26 mouse cellular contexts compared by ENCODE assay signal in the genomic region with DNA sequence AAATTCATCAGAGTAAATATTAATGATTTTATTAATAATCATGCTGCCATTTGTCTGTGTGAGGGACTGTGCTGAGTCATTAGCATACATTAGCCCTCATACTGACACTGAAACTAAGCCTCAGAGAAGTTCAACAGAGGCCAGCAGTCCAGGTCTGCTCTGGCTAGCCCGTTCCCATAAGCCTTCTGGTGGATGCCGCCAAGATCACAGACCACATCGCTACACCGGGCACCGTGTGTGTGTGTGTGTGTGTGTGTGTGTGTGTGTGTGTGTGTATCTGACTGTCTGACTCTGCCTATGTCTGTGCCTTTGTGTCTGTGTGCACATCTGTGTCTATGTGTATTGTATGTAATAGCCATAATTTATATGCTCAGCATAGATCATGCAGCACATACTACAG.
DNase-seq lines count a peak whose midpoint lies in the region; ATAC-seq and TF ChIP-seq lines count a peak whose summit lies in the region.
"Had no signal": no experiment of that assay in that cellular context is flagged by ENCODE, and none has a peak within 500 bp of the region (broad histone marks: within the 10 kb centered on the region; RNA-seq: fewer than 3 reads in every experiment).

No protein-coding gene starts in this region.

- ATAC-seq in midbrain, embryonic 11.5 days (ENCODE audit: low FRiP score), result peak; percentile 30; the same call in 1 of the 2 replicates
- no peak for ATAC-seq in midbrain, postnatal 0 days (ENCODE audit: low FRiP score)
- no peak for ATAC-seq in embryonic facial prominence, embryonic 12.5 days (ENCODE audit: insufficient number of reproducible peaks, insufficient read depth, low FRiP score, low TSS enrichment)
- peak; percentile 27; the same call in 1 of the 2 replicates for ATAC-seq in limb, embryonic 11.5 days (ENCODE audit: insufficient number of reproducible peaks, low FRiP score, low TSS enrichment, low read depth)
- ATAC-seq: intestine, embryonic 15.5 days had no signal

- H3K4me3 ChIP-seq in heart, embryonic 10.5 days, result no peak overlapping the region
- no peak overlapping the region for H3K4me3 ChIP-seq in midbrain, embryonic 11.5 days (ENCODE audit: low read depth, low read length)
- no peak overlapping the region for H3K4me3 ChIP-seq in midbrain, postnatal 0 days (ENCODE audit: low read depth, low read length)
- no peak overlapping the region for H3K4me3 ChIP-seq in embryonic facial prominence, embryonic 12.5 days
- no peak overlapping the region for H3K4me3 ChIP-seq in limb, embryonic 11.5 days (ENCODE audit: low read depth, low read length)
- H3K4me3 ChIP-seq: hindbrain, embryonic 15.5 days; intestine, embryonic 15.5 days; limb, embryonic 15.5 days; liver, embryonic 15.5 days; lung, embryonic 15.5 days; myocyte; neural tube, embryonic 13.5 days had no signal

- TF ChIP-seq CTCF in midbrain, postnatal 0 days (IDR thresholded peaks at IDR 0.05), result no peak

- H3K4me2 ChIP-seq in midbrain, embryonic 11.5 days, result no peak overlapping the region
- H3K4me2 ChIP-seq in midbrain, postnatal 0 days (ENCODE audit: low read depth, low read length, poor library complexity, severe bottlenecking), result no peak overlapping the region
- no peak overlapping the region for H3K4me2 ChIP-seq in embryonic facial prominence, embryonic 12.5 days (replicated peaks)
- H3K4me2 ChIP-seq in limb, embryonic 11.5 days (ENCODE audit: low read depth, severe bottlenecking), result no peak overlapping the region
- H3K4me2 ChIP-seq: hindbrain, embryonic 15.5 days; intestine, embryonic 15.5 days; limb, embryonic 15.5 days; liver, embryonic 15.5 days; lung, embryonic 15.5 days; neural tube, embryonic 13.5 days had no signal

- no peaks in the 10 kb centered on the region for H3K36me3 ChIP-seq in heart, embryonic 10.5 days
- H3K36me3 ChIP-seq in midbrain, embryonic 11.5 days (ENCODE audit: control insufficient read depth, insufficient read depth, low read length), result no peaks in the 10 kb centered on the region
- no peaks in the 10 kb centered on the region for H3K36me3 ChIP-seq in midbrain, postnatal 0 days (ENCODE audit: insufficient read depth, low read length)
- no peaks in the 10 kb centered on the region for H3K36me3 ChIP-seq in embryonic facial prominence, embryonic 12.5 days
- H3K36me3 ChIP-seq in limb, embryonic 11.5 days (ENCODE audit: control insufficient read depth, insufficient read depth, low read length), result no peaks in the 10 kb centered on the region
- H3K36me3 ChIP-seq: G1E; hindbrain, embryonic 15.5 days; intestine, embryonic 15.5 days; limb, embryonic 15.5 days; liver, embryonic 15.5 days; lung, embryonic 15.5 days; neural tube, embryonic 13.5 days had no signal

- WGBS in heart, embryonic 10.5 days, result 75% methylated on average over 5 of the region's 5 CpGs
- WGBS in midbrain, embryonic 11.5 days, result 69% methylated on average over 5 of the region's 5 CpGs
- 41% methylated on average over 5 of the region's 5 CpGs for WGBS in midbrain, postnatal 0 days
- 75% methylated on average over 5 of the region's 5 CpGs for WGBS in embryonic facial prominence, embryonic 12.5 days
- WGBS in limb, embryonic 11.5 days, result 85% methylated on average over 5 of the region's 5 CpGs

- peaks cover 33% of the 10 kb centered on the region; the same call in 1 of the 2 replicates for H3K4me1 ChIP-seq in heart, embryonic 10.5 days
- H3K4me1 ChIP-seq in midbrain, embryonic 11.5 days (ENCODE audit: control insufficient read depth, insufficient read depth, low read length), result peaks cover 44% of the 10 kb centered on the region
- H3K4me1 ChIP-seq in midbrain, postnatal 0 days (ENCODE audit: insufficient read depth, low read length), result peaks cover 12% of the 10 kb centered on the region; the same call in 1 of the 2 replicates
- H3K4me1 ChIP-seq in embryonic facial prominence, embryonic 12.5 days, result peaks cover 37% of the 10 kb centered on the region
- H3K4me1 ChIP-seq in limb, embryonic 11.5 days (ENCODE audit: control insufficient read depth, insufficient read depth, low read length), result peaks cover 25% of the 10 kb centered on the region

- no peak overlapping the region for H3K9ac ChIP-seq in midbrain, embryonic 11.5 days (ENCODE audit: low read length)
- no peak overlapping the region for H3K9ac ChIP-seq in midbrain, postnatal 0 days (replicated peaks; ENCODE audit: low read length, poor library complexity, severe bottlenecking)
- no peak overlapping the region for H3K9ac ChIP-seq in embryonic facial prominence, embryonic 12.5 days
- H3K9ac ChIP-seq in limb, embryonic 11.5 days (ENCODE audit: low read length), result no peak overlapping the region
- H3K9ac ChIP-seq: hindbrain, embryonic 15.5 days; intestine, embryonic 15.5 days; limb, embryonic 15.5 days; liver, embryonic 15.5 days; lung, embryonic 15.5 days; neural tube, embryonic 13.5 days had no signal

- no peaks in the 10 kb centered on the region for H3K9me3 ChIP-seq in heart, embryonic 10.5 days
- H3K9me3 ChIP-seq in midbrain, embryonic 11.5 days (ENCODE audit: control insufficient read depth, low read length), result no peaks in the 10 kb centered on the region
- no peaks in the 10 kb centered on the region for H3K9me3 ChIP-seq in midbrain, postnatal 0 days (ENCODE audit: low read length)
- no peaks in the 10 kb centered on the region for H3K9me3 ChIP-seq in embryonic facial prominence, embryonic 12.5 days
- H3K9me3 ChIP-seq in limb, embryonic 11.5 days (ENCODE audit: control insufficient read depth, low read length), result no peaks in the 10 kb centered on the region
- H3K9me3 ChIP-seq: G1E; hindbrain, embryonic 15.5 days; intestine, embryonic 15.5 days; limb, embryonic 15.5 days; liver, embryonic 15.5 days; lung, embryonic 15.5 days; neural tube, embryonic 13.5 days had no signal

- no peak overlapping the region for H3K27ac ChIP-seq in heart, embryonic 10.5 days
- no peak overlapping the region for H3K27ac ChIP-seq in midbrain, embryonic 11.5 days (ENCODE audit: low read depth, low read length)
- no peak overlapping the region for H3K27ac ChIP-seq in midbrain, postnatal 0 days (ENCODE audit: low read depth, low read length)
- H3K27ac ChIP-seq in embryonic facial prominence, embryonic 12.5 days, result 0 out of 2 replicates have a peak overlapping the region, but pooled peaks have one; percentile 23
- H3K27ac ChIP-seq in limb, embryonic 11.5 days (replicated peaks; ENCODE audit: low read depth, low read length), result no peak overlapping the region
- H3K27ac ChIP-seq: hindbrain, embryonic 15.5 days; intestine, embryonic 15.5 days; limb, embryonic 15.5 days; liver, embryonic 15.5 days; lung, embryonic 15.5 days; neural tube, embryonic 13.5 days had no signal

- H3K27me3 ChIP-seq in heart, embryonic 10.5 days (ENCODE audit: insufficient read depth, poor library complexity, severe bottlenecking), result peaks cover 27% of the 10 kb centered on the region; the same call in 1 of the 2 replicates
- H3K27me3 ChIP-seq in midbrain, embryonic 11.5 days (ENCODE audit: control insufficient read depth, insufficient read depth, low read length), result no peaks in the 10 kb centered on the region; the same call in 1 of the 2 replicates
- no peaks in the 10 kb centered on the region for H3K27me3 ChIP-seq in midbrain, postnatal 0 days (ENCODE audit: insufficient read depth, low read length)
- peaks cover 12% of the 10 kb centered on the region; the same call in 1 of the 2 replicates for H3K27me3 ChIP-seq in embryonic facial prominence, embryonic 12.5 days
- H3K27me3 ChIP-seq in limb, embryonic 11.5 days (ENCODE audit: control insufficient read depth, insufficient read depth, low read length), result 0 out of 2 replicates have a peak, but pooled peaks cover 2% of the 10 kb centered on the region

- peak; percentile 45 for DNase-seq in heart, adult 11 months
- DNase-seq in heart, embryonic 10.5 days (ENCODE audit: low spot score), result no peak
- no peak for DNase-seq in midbrain, embryonic 11.5 days (ENCODE audit: low spot score, missing footprints)
- no peak for DNase-seq in midbrain, postnatal 0 days (ENCODE audit: low spot score)
- DNase-seq in limb, embryonic 11.5 days (ENCODE audit: low spot score), result no peak
- no peak for DNase-seq in lung, postnatal 14 days
- DNase-seq: adrenal gland, adult 2 months; B cell, adult 2 months; cerebellum, adult 2 months; cerebellum, postnatal 25 days; gastrocnemius, postnatal 25 days; heart, postnatal 4 days; layer of hippocampus, adult 9-11 months; lung, postnatal 4 days; right cerebral cortex, adult 18-20 months; right cerebral cortex, postnatal 4 days; thymus, postnatal 14 days had no signal

Comparison
In these comparisons a context has a peak if more than half of its experiments do, and no peak if none do; other contexts are left out.
1. ATAC-seq: peak in midbrain, embryonic 11.5 days (single experiment) and limb, embryonic 11.5 days (single experiment); none in midbrain, postnatal 0 days (single experiment) and embryonic facial prominence, embryonic 12.5 days (single experiment).